Mouse (Mus musculus): ENCODE measurements around the gene Olfr474. TPM values are rescaled to one million over a fixed set of nuclear protein-coding genes. Genes with fewer than 3 reads are reported as not detected.
"Not testable (repeated sequence)": the region's sequence is repeated elsewhere in the genome, so short reads cannot be mapped to it uniquely, and the experiment has no call there.

Gene Olfr474
- not detected in 2 replicates for polyA plus RNA-seq (2016; fragmentation: Nextera tagmentation; extraction: Ambion mirVana)

- H3K4me3 ChIP-seq: no peak within 1 kb of the TSS
- no peak for ATAC-seq (ENCODE audit: insufficient number of reproducible peaks, insufficient read depth, low FRiP score, low TSS enrichment)
These were observed at the start of gene Olfr474 for GRCm38 (mm10) chr7:107954343-107954742. TSS of gene Olfr474 (plus strand) at chr7:107954643.

GRCm38 (mm10) chr7:107930146-107930545 lies 24.3 kb upstream of the Olfr474 start, which contains the start of gene Olfr473:
TSS of gene Olfr473 (plus strand) at chr7:107930446.
- no peaks in the 10 kb centered on the region for H3K9me3 ChIP-seq
- no peaks in the 10 kb centered on the region for H3K4me1 ChIP-seq
- H3K4me3 ChIP-seq: no peak within 1 kb of the TSS
- no peak within 1 kb of the TSS for H3K9ac ChIP-seq
- H3K27me3 ChIP-seq: no peaks in the 10 kb centered on the region
- H3K36me3 ChIP-seq: no peaks in the 10 kb centered on the region
- H3K27ac ChIP-seq: no peak within 1 kb of the TSS
- WGBS: 92% methylated on average over 1 of the region's 1 CpGs
- H3K4me2 ChIP-seq (replicated peaks): no peak within 1 kb of the TSS
- ATAC-seq (ENCODE audit: insufficient number of reproducible peaks, insufficient read depth, low FRiP score, low TSS enrichment): no peak

More at GRCm38 (mm10) chr7:107954343-107954742, at the start of gene Olfr474:
- no peaks in the 10 kb centered on the region for H3K4me1 ChIP-seq
- no peaks in the 10 kb centered on the region for H3K36me3 ChIP-seq
- no peak within 1 kb of the TSS for H3K27ac ChIP-seq
- WGBS: 96% methylated on average over 1 of the region's 1 CpGs
- H3K4me2 ChIP-seq (replicated peaks): no peak within 1 kb of the TSS
- no peak within 1 kb of the TSS for H3K9ac ChIP-seq
- H3K9me3 ChIP-seq: no peaks in the 10 kb centered on the region
- no peaks in the 10 kb centered on the region for H3K27me3 ChIP-seq

- H3K4me1 ChIP-seq; ATAC-seq (ENCODE audit: insufficient number of reproducible peaks, insufficient read depth, low FRiP score, low TSS enrichment); H3K27me3 ChIP-seq; H3K4me3 ChIP-seq; H3K36me3 ChIP-seq; H3K9me3 ChIP-seq; H3K27ac ChIP-seq; H3K4me2 ChIP-seq (replicated peaks); H3K9ac ChIP-seq: not testable (repeated sequence)
- WGBS: 97% methylated on average over 12 of the region's 12 CpGs
These were observed 1.9 kb upstream of the Olfr474 start for GRCm38 (mm10) chr7:107952539-107952938.

- 63% methylated on average over 1 of the region's 1 CpGs for WGBS
- Histone ChIP-seq H3K36me3 (no peaks in the 10 kb centered on the region), H3K27ac (no peak within 1 kb of the TSS), H3K9me3 (no peaks in the 10 kb centered on the region), H3K4me2 (replicated peaks) (no peak within 1 kb of the TSS), H3K4me1 (no peaks in the 10 kb centered on the region), H3K4me3 (no peak within 1 kb of the TSS), H3K27me3 (no peaks in the 10 kb centered on the region), H3K9ac (no peak within 1 kb of the TSS)
- no peak for ATAC-seq (ENCODE audit: insufficient number of reproducible peaks, insufficient read depth, low FRiP score, low TSS enrichment)
These were observed 10.1 kb downstream of the Olfr474 start, which contains the start of gene Olfr476 for GRCm38 (mm10) chr7:107964503-107964902. TSS of gene Olfr476 (plus strand) at chr7:107964803.

DNA sequence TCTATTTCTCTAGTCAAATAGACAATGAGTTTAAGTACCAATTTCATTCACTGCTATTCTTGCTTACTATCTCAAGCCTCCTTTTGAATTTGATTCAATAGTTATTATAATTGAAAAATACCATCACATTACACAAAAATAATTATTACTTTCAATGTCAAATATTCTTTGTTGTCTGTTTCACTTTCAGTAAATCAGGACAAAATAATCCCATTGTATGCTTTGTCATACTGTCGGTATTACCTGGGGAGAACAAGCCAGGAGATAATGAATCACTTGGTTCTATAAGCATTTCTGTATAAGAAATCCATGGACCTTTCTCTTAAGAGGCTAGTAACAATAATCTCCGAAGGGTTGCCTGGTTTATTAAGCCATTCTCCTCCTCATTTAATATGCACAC lies 31.9 kb downstream of the Olfr474 start, which contains the start of gene Olfr477:
Olfr477 (plus strand) TSS at position 301 of the 400 bp plus-strand sequence.
- Histone ChIP-seq H3K27ac (no peak within 1 kb of the TSS), H3K36me3 (no peaks in the 10 kb centered on the region), H3K4me2 (replicated peaks) (no peak within 1 kb of the TSS), H3K9me3 (no peaks in the 10 kb centered on the region), H3K4me3 (no peak within 1 kb of the TSS), H3K4me1 (no peaks in the 10 kb centered on the region), H3K27me3 (no peaks in the 10 kb centered on the region), H3K9ac (no peak within 1 kb of the TSS)
- no peak for ATAC-seq (ENCODE audit: insufficient number of reproducible peaks, insufficient read depth, low FRiP score, low TSS enrichment)
- 71% methylated on average over 2 of the region's 2 CpGs for WGBS

Other genes starting within 250 kb of the Olfr474 start
- gene Cyb5r2, start 196.6 kb upstream of the Olfr474 start, polyA plus RNA-seq (2016; fragmentation: Nextera tagmentation; extraction: Ambion mirVana): 0.40 and 0.42 TPM in 2 replicates
- not detected in 2 replicates for gene Ovch2, start 153.4 kb upstream of the Olfr474 start, polyA plus RNA-seq (2016; fragmentation: Nextera tagmentation; extraction: Ambion mirVana)
- not detected in 2 replicates for gene Olfr467, start 142.4 kb upstream of the Olfr474 start, polyA plus RNA-seq (2016; fragmentation: Nextera tagmentation; extraction: Ambion mirVana)
- not detected in 2 replicates for gene Olfr469, start 129.1 kb upstream of the Olfr474 start, polyA plus RNA-seq (2016; fragmentation: Nextera tagmentation; extraction: Ambion mirVana)
- not detected in 2 replicates for gene Olfr470, start 107.2 kb upstream of the Olfr474 start, polyA plus RNA-seq (2016; fragmentation: Nextera tagmentation; extraction: Ambion mirVana)
- gene Olfr472, start 56.7 kb upstream of the Olfr474 start, polyA plus RNA-seq (2016; fragmentation: Nextera tagmentation; extraction: Ambion mirVana): not detected in 2 replicates
- gene Olfr473, start 24.2 kb upstream of the Olfr474 start, polyA plus RNA-seq (2016; fragmentation: Nextera tagmentation; extraction: Ambion mirVana): not detected in 2 replicates
- not detected in 2 replicates for gene Olfr476, start 10.2 kb downstream of the Olfr474 start, polyA plus RNA-seq (2016; fragmentation: Nextera tagmentation; extraction: Ambion mirVana)
- not detected in 2 replicates for gene Olfr477, start 32.0 kb downstream of the Olfr474 start, polyA plus RNA-seq (2016; fragmentation: Nextera tagmentation; extraction: Ambion mirVana)
- not detected in 2 replicates for gene Olfr478, start 79.3 kb downstream of the Olfr474 start, polyA plus RNA-seq (2016; fragmentation: Nextera tagmentation; extraction: Ambion mirVana)
- not detected in 2 replicates for gene Olfr479, start 96.0 kb downstream of the Olfr474 start, polyA plus RNA-seq (2016; fragmentation: Nextera tagmentation; extraction: Ambion mirVana)
- not detected in 2 replicates for gene Olfr480, start 112.7 kb downstream of the Olfr474 start, polyA plus RNA-seq (2016; fragmentation: Nextera tagmentation; extraction: Ambion mirVana)
- not detected in 2 replicates for gene Olfr481, start 125.2 kb downstream of the Olfr474 start, polyA plus RNA-seq (2016; fragmentation: Nextera tagmentation; extraction: Ambion mirVana)
- not detected in 2 replicates for gene Olfr482, start 142.9 kb downstream of the Olfr474 start, polyA plus RNA-seq (2016; fragmentation: Nextera tagmentation; extraction: Ambion mirVana)
- not detected in 2 replicates for gene Olfr483, start 146.2 kb downstream of the Olfr474 start, polyA plus RNA-seq (2016; fragmentation: Nextera tagmentation; extraction: Ambion mirVana)
- gene Olfr484, start 172.8 kb downstream of the Olfr474 start, polyA plus RNA-seq (2016; fragmentation: Nextera tagmentation; extraction: Ambion mirVana): not detected in 2 replicates
- not detected in 2 replicates for gene Olfr485, start 205.2 kb downstream of the Olfr474 start, polyA plus RNA-seq (2016; fragmentation: Nextera tagmentation; extraction: Ambion mirVana)
- not detected in 2 replicates for gene Olfr486, start 218.1 kb downstream of the Olfr474 start, polyA plus RNA-seq (2016; fragmentation: Nextera tagmentation; extraction: Ambion mirVana)